In the genomic region with DNA sequence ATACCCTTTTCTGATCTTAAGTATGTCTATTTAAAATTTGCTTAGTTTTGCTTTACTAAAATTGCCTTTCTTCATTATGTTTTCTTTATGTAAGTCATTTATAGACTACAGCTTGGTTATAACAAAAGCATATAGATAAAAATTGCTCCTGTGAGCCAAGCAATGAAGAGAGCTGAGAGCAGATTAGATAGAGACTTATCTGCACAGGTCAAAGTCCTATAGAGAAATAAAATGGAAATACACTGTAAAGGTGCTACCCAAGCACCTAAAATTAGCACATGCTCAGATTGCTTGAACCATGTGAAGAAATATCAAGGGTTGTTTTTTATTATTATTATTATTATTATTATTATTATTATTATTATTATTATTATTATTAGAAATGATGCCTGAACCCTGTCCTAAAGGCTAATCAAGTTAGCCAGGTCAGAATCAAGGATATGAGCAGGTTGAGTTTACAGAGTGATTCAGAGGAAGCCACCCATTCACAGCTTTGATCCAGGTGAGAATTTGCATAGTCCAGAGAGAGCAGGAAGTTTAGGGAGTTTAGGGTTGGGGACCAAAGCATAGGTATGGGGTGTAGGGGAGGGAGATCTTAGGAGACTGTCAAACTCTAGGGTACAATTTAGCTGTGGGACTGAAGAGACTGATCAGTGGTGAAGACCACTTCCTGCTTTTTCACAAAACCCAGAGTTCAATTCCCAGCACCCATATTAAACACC, we compare ENCODE assay signal across 25 mouse cellular contexts. TPM values are rescaled to one million over a fixed set of nuclear protein-coding genes. Genes with fewer than 3 reads are reported as not detected.
"Had no signal": no experiment of that assay in that cellular context is flagged by ENCODE, and none has a peak within 500 bp of the region (broad histone marks: within the 10 kb centered on the region; RNA-seq: fewer than 3 reads in every experiment).

No protein-coding gene starts in this region.

- H3K4me1 ChIP-seq: heart, embryonic 10.5 days; heart, embryonic 12.5 days; hindbrain, embryonic 10.5 days; hindbrain, embryonic 12.5 days; limb, embryonic 10.5 days; limb, embryonic 12.5 days; liver, embryonic 13.5 days had no signal

- H3K27me3 ChIP-seq: heart, embryonic 12.5 days; hindbrain, embryonic 12.5 days; limb, embryonic 12.5 days; liver, embryonic 13.5 days had no signal

- H3K4me3 ChIP-seq: gastrocnemius, adult 2 months; heart, embryonic 10.5 days; heart, embryonic 12.5 days; hindbrain, embryonic 10.5 days; hindbrain, embryonic 12.5 days; layer of hippocampus, adult 2 months; left cerebral cortex, adult 2 months; limb, embryonic 10.5 days; limb, embryonic 12.5 days; liver, embryonic 13.5 days had no signal

- H3K9me3 ChIP-seq: heart, embryonic 10.5 days; hindbrain, embryonic 12.5 days; limb, embryonic 10.5 days; limb, embryonic 12.5 days; liver, embryonic 13.5 days had no signal

- H3K9ac ChIP-seq: heart, embryonic 12.5 days; hindbrain, embryonic 12.5 days; hindbrain, embryonic 14.5 days; limb, embryonic 12.5 days; liver, embryonic 13.5 days had no signal

- DNase-seq: gastrocnemius, adult 2 months; gastrocnemius, postnatal 10 days; gastrocnemius, postnatal 25 days; heart, adult 18-20 months; heart, postnatal 10 days; heart, postnatal 4 days; kidney, adult 18-20 months; kidney, adult 8-10 months; kidney, postnatal 10 days; kidney, postnatal 25 days; kidney, postnatal 4 days; liver; liver, embryonic 13.5 days had no signal

- ATAC-seq: hindbrain, embryonic 16.5 days; inflammation-experienced regulatory T-cells, adult 6 months had no signal

- H3K27ac ChIP-seq: gastrocnemius, adult 2 months; heart, embryonic 10.5 days; hindbrain, embryonic 10.5 days; hindbrain, embryonic 12.5 days; hindbrain, embryonic 14.5 days; layer of hippocampus, adult 2 months; left cerebral cortex, adult 2 months; limb, embryonic 10.5 days; limb, embryonic 12.5 days; liver, embryonic 13.5 days had no signal

- H3K36me3 ChIP-seq: heart, embryonic 10.5 days; heart, embryonic 12.5 days; hindbrain, embryonic 10.5 days; hindbrain, embryonic 12.5 days; limb, embryonic 10.5 days; limb, embryonic 12.5 days; liver, embryonic 13.5 days had no signal

- H3K4me2 ChIP-seq: heart, embryonic 12.5 days; hindbrain, embryonic 12.5 days; hindbrain, embryonic 14.5 days; limb, embryonic 12.5 days; liver, embryonic 11.5 days; liver, embryonic 13.5 days had no signal

RNA-seq across cellular contexts. Expression of a gene that starts 54.7 kb away (rescaled TPM):
- polyA plus RNA-seq: inflammation-experienced regulatory T-cells, adult 6 months had no signal
